Mouse (Mus musculus) liver, adult 2 months (tissue): ENCODE results near the gene Srsf7.

Experiments used
- CTCF ChIP-seq: fragments of 200-500 bp; IDR thresholded peaks from 2 replicates; pipeline ENCODE4 v1.5.1; 2011; ENCODE audit warnings: low read depth, low read length, control low read depth
- POLR2A ChIP-seq: fragments of 200-500 bp; IDR thresholded peaks from 2 replicates; pipeline ENCODE4 v1.6.1; 2011; ENCODE audit warnings: low read length, control low read depth; ENCODE audit not compliant: insufficient read depth; ENCODE audit errors: extremely low read depth

- TF ChIP-seq POLR2A (no peak), CTCF (no peak)
These were observed 33.4 kb downstream of the Srsf7 start for GRCm38 (mm10) chr17:80173708-80174107.
